Mouse (Mus musculus) stomach, embryonic 14.5 days (tissue): Measurements from ENCODE around the gene Rfx5. TPM values are rescaled to one million over a fixed set of nuclear protein-coding genes. Genes with fewer than 3 reads are reported as not detected.

ENCODE experiments used
- ATAC-seq: fragments of 200-750 bp; cut with Nextera tagmentation; 2 replicates; pipeline ENCODE4 v1.8.0; 2017; ENCODE audit warnings: low read depth, moderate TSS enrichment; ENCODE audit not compliant: insufficient number of reproducible peaks, insufficient read depth, low FRiP score
- H3K27ac ChIP-seq: fragments of 300-500 bp; sonication (generic); 2 replicates; pipeline ENCODE4 v1.5.1; 2014; ENCODE audit warnings: mild to moderate bottlenecking, low read length, moderate library complexity, mixed read lengths
- H3K27me3 ChIP-seq: fragments of 300-500 bp; sonication (generic); 2 replicates; pipeline ENCODE4 v1.6.1; 2014; ENCODE audit warnings: low read length, control low read depth, mixed read lengths; ENCODE audit not compliant: control insufficient read depth, insufficient read depth
- H3K36me3 ChIP-seq: fragments of 300-500 bp; sonication (generic); 2 replicates; pipeline ENCODE4 v1.6.1; 2014; ENCODE audit warnings: mild to moderate bottlenecking, control low read depth, low read length, moderate library complexity, mixed read lengths; ENCODE audit not compliant: control insufficient read depth, insufficient read depth
- H3K4me1 ChIP-seq: fragments of 300-500 bp; sonication (generic); 2 replicates; pipeline ENCODE4 v1.6.1; 2014; ENCODE audit warnings: low read length, control low read depth, mixed read lengths; ENCODE audit not compliant: control insufficient read depth, insufficient read depth
- H3K4me2 ChIP-seq: fragments of 300-500 bp; sonication (generic); replicated peaks from 2 replicates; pipeline ENCODE4 v1.6.1; 2014; ENCODE audit warnings: low read depth, low read length, control low read depth
- H3K4me3 ChIP-seq: fragments of 300-500 bp; sonication (generic); 2 replicates; pipeline ENCODE4 v1.5.1; 2014; ENCODE audit warnings: low read depth, low read length, control low read depth
- H3K9ac ChIP-seq: fragments of 300-500 bp; sonication (generic); replicated peaks from 2 replicates; pipeline ENCODE4 v1.6.1; 2014; ENCODE audit warnings: low read depth, mild to moderate bottlenecking, control low read depth, low read length, moderate library complexity, mixed read lengths
- H3K9me3 ChIP-seq: fragments of 300-500 bp; sonication (generic); 2 replicates; pipeline ENCODE4 v1.6.1; 2016; ENCODE audit warnings: low read depth, low read length, control low read depth; ENCODE audit not compliant: control insufficient read depth
- WGBS: fragments of 180-500 bp; shearing (Covaris S2); extraction: QIAGEN DNeasy Blood & Tissue Kit; methylation state at CpG from one replicate; pipeline ENCODE4 v1.1.7; 2014; 5-methylcytosine and 5-hydroxymethylcytosine counted together
- microRNA-seq: library from miRNA; unstranded; fragments of <30 nt; microRNA quantifications from one replicate; pipeline ENCODE4, GENCODE M21; 2016
- polyA plus RNA-seq: library from polyadenylated mRNA; unstranded; fragments of >200 nt; fragmentation: Nextera tagmentation; extraction: Ambion mirVana; gene quantifications from 2 replicates; pipeline ENCODE4 v1.2.1, GENCODE M21; 2014

The Rfx5 gene
- polyA plus RNA-seq, 1 experiment from 2014 or later = 12.8 TPM

DNA sequence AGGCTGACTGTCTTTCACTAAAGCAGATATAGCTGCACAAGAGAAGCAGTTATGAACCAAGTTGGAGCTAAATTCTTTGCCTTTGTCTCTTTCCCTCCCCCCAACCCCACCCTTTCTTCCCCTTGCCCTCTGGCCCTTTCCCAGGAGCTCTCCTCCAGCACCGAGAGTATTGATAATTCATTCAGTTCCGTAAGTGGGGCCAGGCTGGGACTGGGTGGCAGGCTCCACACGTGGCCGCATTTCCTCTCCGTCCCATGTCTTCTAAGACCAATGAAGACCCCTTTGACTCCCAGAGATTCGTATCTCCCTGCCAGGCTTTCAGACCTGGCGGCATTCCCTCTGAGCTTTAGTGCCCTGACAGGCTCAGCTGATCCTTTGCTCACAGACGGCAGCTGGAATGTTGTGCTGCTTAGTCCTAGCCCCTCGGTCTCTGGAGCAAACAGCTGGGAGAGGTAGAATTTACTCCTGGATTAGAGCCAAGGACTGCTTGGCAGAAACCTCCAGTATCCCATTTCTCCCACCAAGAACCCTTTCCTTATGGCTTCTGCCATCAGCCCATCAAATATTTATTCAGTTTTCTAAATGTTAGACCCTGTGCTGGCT is 35.4 kb downstream of the Rfx5 start:
- no peaks in the 10 kb centered on the region for H3K9me3 ChIP-seq
- peaks cover 18% of the 10 kb centered on the region for H3K4me1 ChIP-seq
- 18% methylated on average over 9 of the region's 9 CpGs for WGBS
- H3K9ac ChIP-seq = no peak overlapping the region
- H3K27me3 ChIP-seq = no peaks in the 10 kb centered on the region
- H3K36me3 ChIP-seq = peaks cover 42% of the 10 kb centered on the region
- H3K27ac ChIP-seq = peak overlapping the region; percentile 68
- no peak overlapping the region for H3K4me3 ChIP-seq
- no peak overlapping the region for H3K4me2 ChIP-seq
- peak; percentile 53; the same call in 1 of the 2 replicates for ATAC-seq

DNA sequence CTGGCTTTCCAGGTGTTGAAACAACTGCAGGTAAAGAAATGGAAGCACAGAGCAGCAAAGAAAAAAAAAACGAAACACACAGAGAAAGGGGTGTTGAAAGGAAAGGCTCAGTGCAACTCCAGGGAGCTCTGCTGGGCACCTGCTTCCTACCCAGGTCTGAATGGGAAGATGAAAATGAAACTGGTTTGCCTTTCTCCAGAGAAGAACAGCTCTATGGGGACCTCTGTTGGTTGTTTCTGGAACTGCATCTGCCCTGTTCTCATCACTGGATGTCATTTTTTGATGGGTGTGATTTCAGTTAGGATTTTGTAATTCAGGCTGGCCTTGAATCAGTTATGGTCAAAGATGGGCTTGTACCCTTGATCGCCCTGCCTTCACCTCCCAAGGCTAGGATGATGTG is 43.1 kb downstream of the Rfx5 start:
- Histone ChIP-seq H3K9ac (no peak overlapping the region), H3K27ac (no peak overlapping the region), H3K9me3 (no peaks in the 10 kb centered on the region), H3K36me3 (peaks cover 81% of the 10 kb centered on the region), H3K27me3 (no peaks in the 10 kb centered on the region), H3K4me1 (no peaks in the 10 kb centered on the region), H3K4me3 (no peak overlapping the region), H3K4me2 (no peak overlapping the region)
- no peak for ATAC-seq
- 40% methylated on average over 2 of the region's 2 CpGs for WGBS

- Histone ChIP-seq H3K27ac (no peak overlapping the region), H3K4me1 (peaks cover 11% of the 10 kb centered on the region), H3K27me3 (no peaks in the 10 kb centered on the region), H3K4me2 (no peak overlapping the region), H3K36me3 (peaks cover 72% of the 10 kb centered on the region), H3K4me3 (no peak overlapping the region), H3K9me3 (no peaks in the 10 kb centered on the region), H3K9ac (no peak overlapping the region)
- WGBS = 84% methylated on average over 4 of the region's 4 CpGs
- no peak for ATAC-seq
Observed at GRCm38 (mm10) chr3:95002569-95002968, 48.7 kb downstream of the Rfx5 start.

GRCm38 (mm10) chr3:95003273-95003672 is 49.4 kb downstream of the Rfx5 start:
- Histone ChIP-seq H3K27me3 (no peaks in the 10 kb centered on the region), H3K4me2 (no peak overlapping the region), H3K4me3 (no peak overlapping the region), H3K36me3 (peaks cover 72% of the 10 kb centered on the region), H3K9ac (no peak overlapping the region), H3K4me1 (peaks cover 11% of the 10 kb centered on the region), H3K27ac (no peak overlapping the region), H3K9me3 (no peaks in the 10 kb centered on the region)
- no peak for ATAC-seq

GRCm38 (mm10) chr3:95005651-95006050 is 51.8 kb downstream of the Rfx5 start:
- H3K9me3 ChIP-seq = no peaks in the 10 kb centered on the region
- peaks cover 11% of the 10 kb centered on the region for H3K4me1 ChIP-seq
- no peak for ATAC-seq
- no peak overlapping the region for H3K4me3 ChIP-seq
- H3K27ac ChIP-seq = no peak overlapping the region
- H3K4me2 ChIP-seq = no peak overlapping the region
- WGBS = 89% methylated on average over 3 of the region's 3 CpGs
- peaks cover 73% of the 10 kb centered on the region for H3K36me3 ChIP-seq
- H3K9ac ChIP-seq = no peak overlapping the region
- no peaks in the 10 kb centered on the region for H3K27me3 ChIP-seq

DNA sequence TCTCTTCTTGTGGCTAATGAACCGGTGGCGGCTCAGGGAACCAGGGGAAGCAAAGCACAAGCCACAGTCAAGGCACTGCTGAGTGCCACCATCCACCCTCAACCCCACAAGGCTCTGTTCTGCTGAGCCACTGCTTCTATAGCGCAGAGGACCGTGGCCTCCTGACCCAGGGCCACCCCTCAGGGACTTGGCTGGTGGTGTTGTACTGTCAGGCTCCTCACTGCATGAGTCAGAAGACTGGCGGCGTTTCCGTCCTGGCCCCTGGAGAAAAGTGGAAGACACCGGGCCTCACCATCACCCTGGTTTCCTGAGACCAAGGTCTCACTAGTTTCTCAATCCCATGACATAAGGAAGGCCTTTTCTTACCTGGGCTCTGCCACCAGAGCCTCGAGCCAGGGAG is 53.8 kb downstream of the Rfx5 start:
- Histone ChIP-seq H3K27me3 (no peaks in the 10 kb centered on the region), H3K36me3 (peaks cover 79% of the 10 kb centered on the region), H3K4me3 (no peak overlapping the region), H3K4me2 (no peak overlapping the region), H3K9me3 (no peaks in the 10 kb centered on the region), H3K27ac (peak overlapping the region; percentile 48), H3K4me1 (peaks cover 11% of the 10 kb centered on the region), H3K9ac (no peak overlapping the region)
- 86% methylated on average over 9 of the region's 9 CpGs for WGBS
- no peak for ATAC-seq

DNA sequence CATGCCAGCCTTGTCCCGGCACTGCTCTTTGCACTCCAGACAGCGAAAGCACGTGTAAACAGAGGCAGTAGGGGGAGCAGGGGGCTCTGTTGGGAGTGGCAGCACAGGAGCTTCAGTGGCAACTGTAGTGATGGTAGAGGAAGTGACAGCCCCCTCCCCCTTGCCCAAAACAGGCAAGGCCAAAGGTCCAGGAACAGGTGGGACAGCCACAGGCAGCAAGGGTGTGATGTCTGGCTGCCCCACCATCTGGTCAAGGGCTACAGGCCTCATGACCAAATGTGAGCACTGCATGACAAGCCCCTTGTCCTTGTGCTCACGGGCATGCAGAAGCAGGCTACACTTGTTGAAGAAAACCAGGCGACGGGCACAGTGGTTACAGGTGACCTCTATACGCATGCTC is 56.5 kb downstream of the Rfx5 start:
- Histone ChIP-seq H3K36me3 (peaks cover 62% of the 10 kb centered on the region), H3K4me1 (peaks cover 16% of the 10 kb centered on the region), H3K4me2 (no peak overlapping the region), H3K27ac (no peak overlapping the region), H3K9ac (no peak overlapping the region), H3K27me3 (no peaks in the 10 kb centered on the region), H3K4me3 (no peak overlapping the region), H3K9me3 (no peaks in the 10 kb centered on the region)
- no peak for ATAC-seq
- 79% methylated on average over 7 of the region's 7 CpGs for WGBS

Small RNA genes lying within 50 kb of the gene (microRNA-seq; reads per million reads assigned to microRNA genes)
- gene Mir7013 = 1.6 reads per million

Other genes with a start within 250 kb of the Rfx5 start
- gene Cgn, start 167.6 kb upstream of the Rfx5 start, polyA plus RNA-seq = 31.9 and 35.2 TPM in 2 replicates
- gene Pogz, start 116.5 kb upstream of the Rfx5 start, polyA plus RNA-seq = 25.5 TPM in 2 replicates
- gene Psmb4, start 67.1 kb upstream of the Rfx5 start, polyA plus RNA-seq = 334 and 336 TPM in 2 replicates
- 86.2 and 89.6 TPM in 2 replicates for gene Selenbp1, start 21.0 kb upstream of the Rfx5 start, polyA plus RNA-seq
- 24.7 and 32.8 TPM in 2 replicates for gene Pi4kb, start 20.7 kb downstream of the Rfx5 start, polyA plus RNA-seq
- 30.3 and 34.9 TPM in 2 replicates for gene Zfp687, start 61.4 kb downstream of the Rfx5 start, polyA plus RNA-seq
- 229 and 231 TPM in 2 replicates for gene Psmd4, start 88.5 kb downstream of the Rfx5 start, polyA plus RNA-seq
- 14.6 and 14.9 TPM in 2 replicates for gene Pip5k1a, start 152.9 kb downstream of the Rfx5 start, polyA plus RNA-seq
- 139 and 156 TPM in 2 replicates for gene Vps72, start 156.9 kb downstream of the Rfx5 start, polyA plus RNA-seq
- 0.83 and 1.8 TPM in 2 replicates for gene Tmod4, start 170.4 kb downstream of the Rfx5 start, polyA plus RNA-seq
- 67.7 and 73.7 TPM in 2 replicates for gene Scnm1, start 179.9 kb downstream of the Rfx5 start, polyA plus RNA-seq
- 9.2 and 10.9 TPM in 2 replicates for gene Lysmd1, start 180.0 kb downstream of the Rfx5 start, polyA plus RNA-seq
- gene Tnfaip8l2, start 188.3 kb downstream of the Rfx5 start, polyA plus RNA-seq = 4.2 and 4.7 TPM in 2 replicates
- 5.8 and 6.7 TPM in 2 replicates for gene Sema6c, start 206.4 kb downstream of the Rfx5 start, polyA plus RNA-seq